In genomic region chr17:36043286-36043685, GRCm38 (mm10) we compare ENCODE assay signal across 9 mouse cellular contexts. TPM values are rescaled to one million over a fixed set of nuclear protein-coding genes. Genes with fewer than 3 reads are reported as not detected.
DNase-seq lines count a peak whose midpoint lies in the region; ATAC-seq and TF ChIP-seq lines count a peak whose summit lies in the region.
"Had no signal": no experiment of that assay in that cellular context is flagged by ENCODE, and none has a peak within 500 bp of the region (broad histone marks: within the 10 kb centered on the region; RNA-seq: fewer than 3 reads in every experiment).

No protein-coding gene starts in this region.

- H3K4me1 ChIP-seq in heart, embryonic 12.5 days (replicated peaks), result peaks cover 5% of the 10 kb centered on the region; the same call in 1 of the 2 replicates
- peaks cover 0 to 11% of the 10 kb centered on the region in 2 experiments; a peak in 2 of 4 replicates for H3K4me1 ChIP-seq in MEL (ENCODE audit: control insufficient read depth in 1 of 2, insufficient read depth in 2 of 2, low read length in 2 of 2)
- peaks cover 3% of the 10 kb centered on the region; the same call in 1 of the 2 replicates for H3K4me1 ChIP-seq in hindbrain, embryonic 12.5 days

- TF ChIP-seq RAD21 in MEL (IDR thresholded peaks at IDR 0.05; ENCODE audit: low read depth, low read length), result no peak

- H3K27ac ChIP-seq in heart, embryonic 12.5 days (ENCODE audit: poor library complexity, severe bottlenecking), result no peak overlapping the region
- H3K27ac ChIP-seq in MEL (ENCODE audit: control insufficient read depth, low read depth, low read length) (no peak overlapping the region), macrophage (peak overlapping the region; percentile 74)
- H3K27ac ChIP-seq in hindbrain, embryonic 12.5 days, result no peak overlapping the region

- H3K9ac ChIP-seq in heart, embryonic 12.5 days, result peak overlapping the region; percentile 67; the same call in 1 of the 2 replicates
- H3K9ac ChIP-seq in MEL (ENCODE audit: control insufficient read depth, low read depth, low read length, poor library complexity, severe bottlenecking), result peak overlapping the region; percentile 74
- no peak overlapping the region for H3K9ac ChIP-seq in hindbrain, embryonic 12.5 days

- H3K4me2 ChIP-seq in heart, embryonic 12.5 days, result peak overlapping the region; percentile 88
- peak overlapping the region; percentile 68 for H3K4me2 ChIP-seq in hindbrain, embryonic 12.5 days (replicated peaks)

- no peaks in the 10 kb centered on the region for H3K9me3 ChIP-seq in heart, embryonic 12.5 days (replicated peaks)
- H3K9me3 ChIP-seq in MEL (replicated peaks; ENCODE audit: insufficient read depth, low read length), result no peaks in the 10 kb centered on the region
- H3K9me3 ChIP-seq in hindbrain, embryonic 12.5 days (replicated peaks), result no peaks in the 10 kb centered on the region

- no peak for TF ChIP-seq POLR2A in MEL (IDR thresholded peaks at IDR 0.05; ENCODE audit: control insufficient read depth in 1 of 2, insufficient read depth in 1 of 2, low read depth in 1 of 2, low read length in 2 of 2, poor library complexity in 1 of 2)

- no peaks in the 10 kb centered on the region for H3K36me3 ChIP-seq in heart, embryonic 12.5 days
- peaks cover 0 to 5% of the 10 kb centered on the region in 2 experiments; a peak in 1 of 4 replicates for H3K36me3 ChIP-seq in MEL (ENCODE audit: control insufficient read depth in 1 of 2, insufficient read depth in 2 of 2, low read length in 2 of 2)
- no peaks in the 10 kb centered on the region for H3K36me3 ChIP-seq in hindbrain, embryonic 12.5 days
- peaks cover 5% of the 10 kb centered on the region; the same call in 1 of the 2 replicates for H3K36me3 ChIP-seq in macrophage (ENCODE audit: inconsistent target)

- ATAC-seq in heart, embryonic 12.5 days (ENCODE audit: insufficient number of reproducible peaks, low FRiP score), result no peak
- ATAC-seq in hindbrain, embryonic 12.5 days (ENCODE audit: low FRiP score), result no peak

- 83% methylated on average over 3 of the region's 3 CpGs for WGBS in heart, embryonic 12.5 days
- WGBS in hindbrain, embryonic 12.5 days, result 80% methylated on average over 3 of the region's 3 CpGs
- WGBS in macrophage (ENCODE audit: missing documents), result 15% methylated on average over 3 of the region's 3 CpGs

- no peak for DNase-seq in heart, adult 18-20 months
- DNase-seq in MEL (ENCODE audit: low read depth, low spot score), result peak; percentile 52
- DNase-seq in natural killer cell, adult 2 months (ENCODE audit: low spot score in 2 of 2), result no peak
- DNase-seq in cerebellum, adult 8-10 months, result no peak
- no peak for DNase-seq in testis, postnatal 14 days (ENCODE audit: low spot score)

- no peak for TF ChIP-seq CTCF in MEL (IDR thresholded peaks at IDR 0.05 in 2 of 3, conservative IDR thresholded peaks at IDR 0.05 in 1 of 3; ENCODE audit: control insufficient read depth in 1 of 3, insufficient read depth in 1 of 3, low read depth in 2 of 3, low read length in 3 of 3, poor library complexity in 1 of 3, severe bottlenecking in 1 of 3)

- peak overlapping the region; percentile 57 for H3K4me3 ChIP-seq in heart, embryonic 12.5 days
- peak overlapping the region; percentile 77 to 91 for H3K4me3 ChIP-seq in MEL (ENCODE audit: control insufficient read depth in 1 of 2, insufficient read depth in 1 of 2, low read depth in 2 of 2, low read length in 2 of 2)
- no peak overlapping the region for H3K4me3 ChIP-seq in hindbrain, embryonic 12.5 days
- H3K4me3 ChIP-seq in macrophage (ENCODE audit: inconsistent target), result peak overlapping the region; percentile 74

- H3K79me2 ChIP-seq in MEL (ENCODE audit: control insufficient read depth, insufficient read depth, low read length, poor library complexity) (peaks cover 1% of the 10 kb centered on the region; the same call in 1 of the 2 replicates), macrophage (ENCODE audit: inconsistent target) (peaks cover 53% of the 10 kb centered on the region)

- H3K27me3 ChIP-seq in heart, embryonic 12.5 days (replicated peaks), result 0 out of 2 replicates have a peak, but pooled peaks cover 6% of the 10 kb centered on the region
- no peaks in the 10 kb centered on the region for H3K27me3 ChIP-seq in MEL (ENCODE audit: control insufficient read depth in 1 of 2, insufficient read depth in 2 of 2, low read length in 2 of 2)
- no peaks in the 10 kb centered on the region; the same call in 1 of the 2 replicates for H3K27me3 ChIP-seq in hindbrain, embryonic 12.5 days

- TF ChIP-seq EP300 in MEL (IDR thresholded peaks at IDR 0.05; ENCODE audit: low read depth in 1 of 2, low read length in 2 of 2), result no peak

TF ChIP-seq in MEL, 35 proteins besides CTCF, POLR2A, EP300 and RAD21:
- TF ChIP-seq MXI1 (IDR thresholded peaks at IDR 0.05; ENCODE audit: low read depth, low read length) (0 out of 2 replicates have a peak, but pooled peaks have one; percentile 33), GATA1 (IDR thresholded peaks at IDR 0.05; ENCODE audit: low read depth, low read length) (no peak)

RNA-seq across cellular contexts. Expression of gene Gm6034, which starts 0.5 kb away (rescaled TPM):
- not detected in 2 replicates for polyA plus RNA-seq in heart, embryonic 12.5 days (2016; fragmentation: Nextera tagmentation; extraction: Ambion mirVana)
- not detected for total RNA-seq in heart, adult 18-20 months (2021)
- total RNA-seq in MEL (2012; rRNA removed), result not detected in 2 replicates
- under 1 TPM in 1 of 2 experiments, not detected in 1; 0.11 TPM for polyA plus RNA-seq in MEL (2012; ENCODE audit: insufficient read depth in 1 of 2, insufficient read length in 2 of 2, low read depth in 1 of 2, low replicate concordance in 2 of 2, missing spikeins in 1 of 2)
- polyA plus RNA-seq in hindbrain, embryonic 12.5 days (2016; fragmentation: Nextera tagmentation; extraction: Ambion mirVana), result not detected in 2 replicates
- total RNA-seq in macrophage (2018; cell fraction: chromatin; rRNA removed), result 1 to 10 TPM in 14 of 26 experiments, under 1 TPM in 5, not detected in 7; 0.55 to 7.0 (median 2.0) TPM
- total RNA-seq in macrophage (2018; cell fraction: cytosol; rRNA removed), result under 1 TPM in 10 of 26 experiments, not detected in 16; 0.08 to 0.33 (median 0.10) TPM
- total RNA-seq in macrophage (2018; cell fraction: nucleus; rRNA removed), result 1 to 10 TPM in 16 of 26 experiments, under 1 TPM in 6, not detected in 4; 0.40 to 4.7 (median 2.0) TPM
- polyA plus RNA-seq in macrophage (2018), result not detected in 3 replicates

RNA-seq across cellular contexts. Expression of gene H2-T22, which starts 0.7 kb away (rescaled TPM):
- 4.7 and 6.1 TPM in 2 replicates for polyA plus RNA-seq in heart, embryonic 12.5 days (2016; fragmentation: Nextera tagmentation; extraction: Ambion mirVana)
- total RNA-seq in heart, adult 18-20 months (2021), result 10 to 100 TPM; 15.0 to 23.6 TPM
- total RNA-seq in MEL (2012; rRNA removed), result 22.5 and 27.0 TPM in 2 replicates
- polyA plus RNA-seq in MEL (2012; ENCODE audit: insufficient read depth in 1 of 2, insufficient read length in 2 of 2, low read depth in 1 of 2, low replicate concordance in 2 of 2, missing spikeins in 1 of 2) (10 to 100 TPM in 1 of 2 experiments, not detected in 1; 45.5 TPM), macrophage (2018) (56.5 to 198 TPM (median 94.0 TPM) in 3 replicates)
- 7.8 and 9.2 TPM in 2 replicates for polyA plus RNA-seq in hindbrain, embryonic 12.5 days (2016; fragmentation: Nextera tagmentation; extraction: Ambion mirVana)
- total RNA-seq in macrophage (2018; cell fraction: chromatin; rRNA removed), result 100 to 1,000 TPM in 12 of 26 experiments, 10 to 100 TPM in 14; 10.8 to 389 (median 88.2) TPM
- 1,000 to 10,000 TPM in 3 of 26 experiments, 100 to 1,000 TPM in 22, 10 to 100 TPM in 1; 90.6 to 1,092 (median 380) TPM for total RNA-seq in macrophage (2018; cell fraction: cytosol; rRNA removed)
- 100 to 1,000 TPM in 15 of 26 experiments, 10 to 100 TPM in 11; 33.8 to 808 (median 308) TPM for total RNA-seq in macrophage (2018; cell fraction: nucleus; rRNA removed)

RNA-seq across cellular contexts. Expression of gene H2-T23, which starts 10.6 kb away (rescaled TPM):
- 4.7 and 5.2 TPM in 2 replicates for polyA plus RNA-seq in heart, embryonic 12.5 days (2016; fragmentation: Nextera tagmentation; extraction: Ambion mirVana)
- total RNA-seq in heart, adult 18-20 months (2021), result 10 to 100 TPM; 31.7 to 56.7 TPM
- total RNA-seq in MEL (2012; rRNA removed), result 18.3 and 20.3 TPM in 2 replicates
- polyA plus RNA-seq in MEL (2012; ENCODE audit: insufficient read depth in 1 of 2, insufficient read length in 2 of 2, low read depth in 1 of 2, low replicate concordance in 2 of 2, missing spikeins in 1 of 2), result 10 to 100 TPM in 1 of 2 experiments, not detected in 1; 12.2 TPM
- polyA plus RNA-seq in hindbrain, embryonic 12.5 days (2016; fragmentation: Nextera tagmentation; extraction: Ambion mirVana), result 4.5 and 5.1 TPM in 2 replicates
- 100 to 1,000 TPM in 18 of 26 experiments, 10 to 100 TPM in 8; 50.2 to 670 (median 341) TPM for total RNA-seq in macrophage (2018; cell fraction: chromatin; rRNA removed)
- 1,000 to 10,000 TPM in 9 of 26 experiments, 100 to 1,000 TPM in 17; 312 to 1,199 (median 634) TPM for total RNA-seq in macrophage (2018; cell fraction: cytosol; rRNA removed)
- 1,000 to 10,000 TPM in 10 of 26 experiments, 100 to 1,000 TPM in 16; 253 to 1,712 (median 806) TPM for total RNA-seq in macrophage (2018; cell fraction: nucleus; rRNA removed)
- 196 to 602 TPM (median 274 TPM) in 3 replicates for polyA plus RNA-seq in macrophage (2018)

RNA-seq across cellular contexts. Expression of gene Gm11127, which starts 14.9 kb away (rescaled TPM):
- polyA plus RNA-seq in heart, embryonic 12.5 days (2016; fragmentation: Nextera tagmentation; extraction: Ambion mirVana), result not detected in 2 replicates
- 10 to 100 TPM in 1 of 2 experiments, 1 to 10 TPM in 1; 5.4 to 10.0 TPM for total RNA-seq in heart, adult 18-20 months (2021)
- 5.8 and 6.4 TPM in 2 replicates for total RNA-seq in MEL (2012; rRNA removed)
- polyA plus RNA-seq in MEL (2012; ENCODE audit: insufficient read depth in 1 of 2, insufficient read length in 2 of 2, low read depth in 1 of 2, low replicate concordance in 2 of 2, missing spikeins in 1 of 2), result 1 to 10 TPM in 1 of 2 experiments, not detected in 1; 1.5 TPM
- polyA plus RNA-seq in hindbrain, embryonic 12.5 days (2016; fragmentation: Nextera tagmentation; extraction: Ambion mirVana), result not detected in 2 replicates
- under 1 TPM in 1 of 26 experiments, not detected in 25; 0.63 TPM for total RNA-seq in macrophage (2018; cell fraction: chromatin; rRNA removed)
- total RNA-seq in macrophage (2018; cell fraction: cytosol; rRNA removed), result under 1 TPM in 25 of 26 experiments, not detected in 1; 0.14 to 0.82 (median 0.40) TPM
- total RNA-seq in macrophage (2018; cell fraction: nucleus; rRNA removed), result 1 to 10 TPM in 2 of 26 experiments, under 1 TPM in 10, not detected in 14; 0.44 to 1.4 (median 0.74) TPM
- polyA plus RNA-seq in macrophage (2018), result 0.16 to 0.64 TPM (median 0.34 TPM) in 3 replicates

RNA-seq across cellular contexts. Expression of gene H2-T24, which starts 22.9 kb away (rescaled TPM):
- 3.4 and 3.9 TPM in 2 replicates for polyA plus RNA-seq in heart, embryonic 12.5 days (2016; fragmentation: Nextera tagmentation; extraction: Ambion mirVana)
- total RNA-seq in heart, adult 18-20 months (2021), result 1 to 10 TPM; 6.5 to 6.7 TPM
- 25.4 and 25.9 TPM in 2 replicates for total RNA-seq in MEL (2012; rRNA removed)
- polyA plus RNA-seq in MEL (2012; ENCODE audit: insufficient read depth in 1 of 2, insufficient read length in 2 of 2, low read depth in 1 of 2, low replicate concordance in 2 of 2, missing spikeins in 1 of 2), result 10 to 100 TPM in 1 of 2 experiments, not detected in 1; 14.1 TPM
- polyA plus RNA-seq in hindbrain, embryonic 12.5 days (2016; fragmentation: Nextera tagmentation; extraction: Ambion mirVana), result 5.5 and 5.6 TPM in 2 replicates
- total RNA-seq in macrophage (2018; cell fraction: chromatin; rRNA removed), result 100 to 1,000 TPM in 11 of 26 experiments, 10 to 100 TPM in 14, 1 to 10 TPM in 1; 9.6 to 286 (median 85.2) TPM
- total RNA-seq in macrophage (2018; cell fraction: cytosol; rRNA removed), result 100 to 1,000 TPM in 13 of 26 experiments, 10 to 100 TPM in 13; 35.3 to 269 (median 99.3) TPM
- total RNA-seq in macrophage (2018; cell fraction: nucleus; rRNA removed), result 100 to 1,000 TPM in 15 of 26 experiments, 10 to 100 TPM in 11; 38.6 to 490 (median 169) TPM
- 34.5 to 71.7 TPM (median 59.9 TPM) in 3 replicates for polyA plus RNA-seq in macrophage (2018)
- total RNA-seq: ES-E14 had no signal

Comparison
In these comparisons a context has a peak if more than half of its experiments do, and no peak if none do; other contexts are left out.
1. RNA of gene H2-T23, which starts 10.6 kb away (polyA plus RNA-seq): 196 to 602 TPM in macrophage; 12.2 TPM in MEL, 4.7 to 5.2 TPM in heart, embryonic 12.5 days and 4.5 to 5.1 TPM in hindbrain, embryonic 12.5 days; every median in the first group is over 10 times any median in the second.